Mouse (Mus musculus) urinary bladder, postnatal 4 days (tissue): ENCODE results near the gene Gm49395.

ENCODE experiments used
- DNase-seq, 2 experiments: peaks; one replicate each; pipeline ENCODE4 v3.0.0; 2021 to 2022; ENCODE audit warnings: low spot score in 2 of 2

Gene Gm49395

DNA sequence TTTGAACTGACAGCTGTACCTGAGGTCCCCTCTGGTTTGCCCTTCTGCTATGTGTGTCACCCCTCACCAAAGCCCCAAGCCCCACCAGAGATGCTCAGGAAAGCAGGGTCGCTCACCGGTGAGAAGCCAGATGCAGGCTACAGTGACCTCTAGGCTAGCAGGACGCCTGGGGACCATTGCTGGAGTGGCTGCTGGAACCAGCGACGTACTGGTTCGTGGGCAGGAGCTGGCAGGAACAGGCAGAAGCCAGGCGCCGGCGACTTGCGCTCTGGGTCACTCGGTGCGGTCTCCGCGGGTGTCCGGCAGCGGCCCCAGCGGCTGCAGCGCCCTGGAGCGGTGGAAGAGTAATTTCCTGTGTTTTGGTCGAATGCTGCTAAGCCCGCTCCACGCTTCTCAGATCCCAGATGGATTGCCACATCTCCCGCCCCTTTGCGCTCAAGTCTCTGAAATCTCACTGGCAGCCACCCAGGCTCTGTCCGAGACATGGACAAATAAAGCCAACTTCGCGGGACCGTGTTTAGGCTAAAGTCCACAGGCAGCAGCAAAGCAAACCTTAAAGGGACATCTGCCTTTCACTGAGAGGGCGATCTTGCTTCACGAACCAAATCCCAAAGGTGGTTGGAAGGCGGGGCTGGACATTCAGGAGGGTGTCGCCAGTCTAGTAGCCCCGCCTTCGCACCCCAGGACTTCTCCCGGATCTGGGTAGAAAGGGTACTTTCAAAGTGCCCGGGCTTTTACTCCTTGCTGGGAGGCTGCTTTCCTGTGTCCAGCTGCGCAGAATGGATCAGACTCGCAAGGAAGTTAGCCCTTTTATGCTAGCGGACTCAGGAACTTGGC, at the start of gene Gm49395, which contains the start of gene Itga1:
Gene Gm49395, minus strand, starts transcription at position 567 of the 837 bp plus-strand sequence.
Gene Itga1, minus strand, starts transcription at position 610 of the 837 bp plus-strand sequence.
- peak; percentile 74 to 78 for DNase-seq

DNA sequence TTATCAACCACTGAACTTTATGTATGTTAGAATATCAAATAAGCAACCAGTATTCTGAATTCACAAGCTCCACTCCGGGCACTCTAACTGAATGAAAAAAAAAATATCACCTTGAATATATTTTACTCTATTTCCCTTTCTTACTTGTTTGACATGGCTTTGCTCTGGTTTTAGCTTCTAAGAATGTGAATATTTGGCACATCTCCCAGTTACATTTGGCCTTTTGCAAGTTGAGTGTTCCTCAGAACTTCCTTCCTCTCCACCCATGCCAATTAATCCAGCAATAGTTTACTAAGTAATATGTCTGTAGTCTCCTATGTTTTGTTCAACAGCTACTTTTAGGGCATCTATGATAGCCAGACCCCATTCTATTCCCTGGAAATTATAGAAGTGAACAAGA, 48.9 kb upstream of the Gm49395 start:
- no peak for DNase-seq

DNA sequence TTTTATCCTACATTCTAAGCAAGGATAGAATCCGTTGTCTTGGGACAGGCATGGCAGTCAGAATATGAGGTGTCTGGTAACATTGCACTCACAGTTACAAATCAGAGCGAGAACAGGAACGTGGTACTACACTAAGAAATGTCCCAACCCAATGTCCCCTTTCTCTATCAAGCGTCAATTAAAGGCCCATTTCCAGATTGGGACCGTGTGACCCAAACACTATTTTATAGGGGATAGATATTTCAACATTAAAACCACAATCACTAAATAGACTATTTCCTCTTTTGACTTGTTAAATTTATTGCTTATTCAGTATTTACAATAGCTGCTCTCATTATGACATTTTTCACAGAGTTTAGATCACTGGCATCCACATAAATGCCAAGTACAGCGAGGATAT, 48.1 kb upstream of the Gm49395 start:
- DNase-seq, result no peak

DNA sequence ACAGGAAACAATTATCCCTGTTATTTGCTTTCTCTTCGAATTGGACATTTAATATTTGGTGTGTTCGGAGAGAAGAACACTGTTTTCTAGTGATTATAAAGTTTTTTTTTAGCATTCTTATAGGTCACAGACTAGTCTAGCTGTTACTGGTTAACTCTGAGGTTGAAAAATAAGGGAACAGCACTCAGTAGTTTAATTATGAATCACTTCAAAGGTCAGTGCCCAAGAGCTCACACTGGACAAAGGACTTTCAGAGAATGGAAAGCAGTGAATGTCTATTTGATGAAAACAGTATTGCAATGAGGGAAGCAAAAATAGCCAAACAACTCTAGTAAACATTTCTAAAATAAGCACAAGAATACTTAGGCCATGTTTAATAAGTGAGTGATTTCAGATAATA, 41.9 kb upstream of the Gm49395 start:
- no peak for DNase-seq

DNA sequence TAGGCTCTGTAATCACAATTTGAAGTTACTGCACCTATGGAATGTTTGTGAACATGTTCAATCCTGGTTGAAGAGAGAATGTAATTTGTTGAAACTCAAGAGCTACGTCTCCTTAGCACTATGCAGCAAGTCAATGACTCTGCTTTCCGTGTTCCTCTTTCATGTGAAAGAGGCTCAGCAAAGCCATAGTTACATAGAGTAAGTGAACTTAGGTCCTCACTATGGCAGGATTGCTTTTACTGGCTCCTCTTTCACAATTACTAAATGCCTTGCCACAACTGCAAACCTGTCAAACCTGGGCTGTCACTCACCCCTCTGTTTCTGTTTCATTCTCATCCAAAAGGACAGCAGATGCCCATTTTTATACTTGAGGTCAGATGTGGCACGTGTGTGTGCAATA, 40.3 kb upstream of the Gm49395 start:
- no peak for DNase-seq

DNA sequence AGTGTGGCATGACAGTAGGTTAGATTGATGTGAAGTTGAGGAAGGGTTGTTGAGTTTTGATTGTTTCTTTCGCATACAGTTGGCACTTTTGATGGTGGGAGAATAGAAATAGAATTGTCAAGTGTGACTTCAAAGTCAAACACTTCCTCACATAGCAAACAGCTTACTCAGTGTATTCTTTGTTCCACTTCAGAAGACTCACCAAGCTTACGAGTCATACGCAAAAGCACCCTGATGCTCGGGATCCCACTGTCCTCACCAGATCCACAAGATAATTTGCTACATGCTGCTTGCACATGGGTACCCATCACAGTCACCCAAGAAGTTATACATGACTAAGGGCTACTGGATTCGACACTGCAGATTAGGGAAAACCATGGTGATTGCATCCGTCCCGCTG, 36.8 kb upstream of the Gm49395 start:
- no peak for DNase-seq

DNA sequence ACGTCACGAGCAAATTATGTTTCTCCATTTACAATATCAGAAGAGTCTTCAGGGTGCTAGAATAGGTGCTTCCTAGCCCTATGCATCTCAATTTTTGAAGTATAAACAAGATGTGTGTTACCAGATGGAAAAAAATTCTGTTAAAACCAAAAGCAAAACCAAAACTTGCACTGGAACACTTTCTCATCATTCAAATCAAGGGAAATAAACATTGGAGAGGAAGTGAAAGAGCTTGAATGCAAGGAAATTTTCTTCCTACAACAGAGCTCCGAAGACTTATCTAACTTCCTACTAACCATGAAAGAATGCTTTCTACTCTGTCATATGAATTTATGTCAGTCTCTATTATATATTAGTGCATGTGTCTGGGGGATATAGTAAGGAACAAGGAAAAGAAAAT, 35.0 kb upstream of the Gm49395 start:
- DNase-seq, result no peak

DNA sequence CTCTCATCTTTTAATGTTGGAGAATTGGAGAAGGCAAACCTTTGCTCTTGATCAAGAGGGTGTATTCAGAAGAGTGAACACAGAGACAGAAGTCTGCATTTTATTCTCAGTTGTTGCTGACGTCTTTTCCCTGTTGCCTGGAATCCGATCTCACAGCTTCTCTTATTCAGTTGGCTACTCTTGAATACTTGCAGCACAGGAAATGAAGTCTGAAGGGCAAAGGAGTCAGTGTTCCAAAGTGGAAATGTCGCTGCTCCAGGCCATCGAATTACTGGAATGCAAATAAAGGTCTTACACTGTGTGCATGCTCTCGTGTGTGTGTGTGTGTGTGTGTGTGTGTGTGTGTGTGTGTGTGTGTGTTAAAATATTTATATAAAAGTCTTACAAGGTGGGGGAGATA, 30.7 kb upstream of the Gm49395 start:
- DNase-seq, result no peak

DNA sequence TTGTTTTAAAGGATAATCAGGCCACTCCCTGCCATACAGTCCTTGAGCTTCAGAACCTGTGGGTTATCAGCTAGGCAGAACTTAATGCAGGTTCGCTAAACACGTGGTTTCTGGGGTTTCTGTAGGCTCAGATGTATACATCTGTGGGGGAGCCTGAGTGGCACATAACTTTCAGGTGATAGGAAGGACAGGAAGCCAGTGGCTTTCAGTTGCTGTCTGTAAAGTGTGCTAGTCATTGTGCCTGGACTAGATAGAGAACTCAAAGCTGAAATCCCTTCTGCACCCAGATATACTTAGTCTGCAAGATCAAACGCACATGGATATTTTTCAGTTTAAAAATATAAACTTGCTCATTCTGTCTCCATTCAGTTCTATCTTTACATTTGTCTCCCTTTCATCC, 29.7 kb upstream of the Gm49395 start:
- DNase-seq, result no peak

DNA sequence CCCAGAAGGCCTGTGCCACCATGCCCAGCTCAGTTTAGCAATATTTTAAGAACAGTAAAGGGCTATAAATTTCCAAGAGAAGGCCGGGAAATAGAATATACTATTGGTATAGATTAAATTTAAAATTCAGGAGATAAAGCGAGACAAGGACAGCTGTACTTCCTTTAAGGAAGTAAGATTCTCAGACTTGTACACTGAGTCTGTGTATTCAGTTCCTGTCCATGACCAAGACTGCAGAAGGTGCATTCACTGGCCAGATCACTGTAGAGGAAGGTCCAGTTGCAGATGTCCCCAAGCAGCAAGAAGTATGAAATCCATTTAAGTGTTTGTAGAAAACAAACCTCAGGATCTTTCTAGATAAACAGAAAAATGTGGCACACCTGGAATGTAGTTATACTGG, 28.3 kb upstream of the Gm49395 start:
- DNase-seq, result no peak

DNA sequence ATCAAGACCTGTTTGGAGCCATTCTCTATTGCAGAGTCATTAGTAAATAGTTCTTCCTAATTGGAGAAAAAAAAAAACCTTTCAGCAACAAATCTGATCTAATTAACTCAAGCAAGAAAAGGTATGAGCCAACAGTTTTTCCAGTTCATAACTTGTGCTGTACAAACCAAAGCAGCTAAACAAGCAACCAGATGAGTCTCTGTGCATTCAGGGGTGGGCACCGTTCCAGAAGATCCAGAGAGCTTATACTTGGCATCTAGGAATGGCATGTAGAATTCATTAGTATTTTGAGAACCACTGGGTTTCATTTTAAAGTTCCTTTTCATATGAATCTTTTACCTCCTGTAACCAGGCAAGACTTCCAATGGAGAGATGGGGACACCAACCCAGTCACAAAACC, 26.1 kb upstream of the Gm49395 start:
- no peak for DNase-seq

DNA sequence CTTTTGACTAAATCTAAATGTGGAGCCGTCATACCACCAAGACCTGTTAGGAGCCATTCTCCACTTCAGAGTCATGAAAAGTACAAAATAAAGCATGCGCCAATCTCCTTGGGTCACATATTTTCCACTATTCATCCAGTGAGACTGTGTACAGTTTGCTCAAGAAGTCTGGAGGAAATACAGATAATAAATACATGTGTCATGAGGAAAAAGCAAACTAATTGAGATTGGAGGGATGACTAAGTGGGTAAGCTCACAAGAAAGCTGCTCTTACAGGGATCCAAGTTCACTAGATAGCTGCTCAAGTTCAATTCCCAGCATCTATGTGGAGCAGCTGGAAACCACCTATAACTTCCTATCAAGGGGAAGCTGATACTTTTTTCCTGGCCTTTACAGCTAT, 24.8 kb upstream of the Gm49395 start:
- no peak for DNase-seq

DNA sequence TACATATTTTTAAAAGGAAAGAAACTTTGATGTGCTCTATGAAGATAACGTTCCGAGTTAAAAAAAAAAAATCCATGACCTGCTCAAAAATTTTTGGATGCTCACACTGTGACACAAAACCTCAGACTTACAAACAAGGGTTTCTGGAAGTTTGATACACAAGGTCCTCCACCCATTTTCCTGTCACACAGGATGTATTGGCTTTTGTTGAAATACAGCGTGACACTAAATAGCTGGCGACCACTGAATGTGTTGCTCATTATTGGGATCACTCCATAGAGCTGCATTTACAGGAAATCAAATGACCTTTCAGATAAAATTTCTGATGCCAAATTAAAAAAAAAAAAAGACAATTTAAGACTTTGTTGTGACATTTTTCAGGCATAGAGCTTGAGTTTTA, 23.4 kb upstream of the Gm49395 start:
- no peak for DNase-seq

DNA sequence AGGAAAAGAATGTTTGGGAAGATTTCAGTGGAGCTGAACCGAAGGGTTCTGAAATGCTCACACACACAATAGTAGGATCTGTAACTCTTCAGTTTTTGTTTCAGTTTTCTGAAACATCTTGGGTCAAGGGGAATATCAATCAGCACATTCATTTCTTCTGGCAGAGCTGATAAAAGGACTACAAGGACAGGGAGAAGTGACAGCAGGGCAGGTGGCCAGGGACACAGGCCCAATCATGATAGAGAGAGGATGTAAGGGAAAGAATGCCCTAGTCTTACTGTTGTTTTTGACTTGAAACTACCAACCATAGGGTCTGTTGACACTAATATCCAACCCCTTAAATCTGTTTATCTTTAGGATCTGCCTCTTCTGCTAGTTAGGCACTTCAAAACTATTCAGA, 22.8 kb upstream of the Gm49395 start:
- DNase-seq, result no peak

DNA sequence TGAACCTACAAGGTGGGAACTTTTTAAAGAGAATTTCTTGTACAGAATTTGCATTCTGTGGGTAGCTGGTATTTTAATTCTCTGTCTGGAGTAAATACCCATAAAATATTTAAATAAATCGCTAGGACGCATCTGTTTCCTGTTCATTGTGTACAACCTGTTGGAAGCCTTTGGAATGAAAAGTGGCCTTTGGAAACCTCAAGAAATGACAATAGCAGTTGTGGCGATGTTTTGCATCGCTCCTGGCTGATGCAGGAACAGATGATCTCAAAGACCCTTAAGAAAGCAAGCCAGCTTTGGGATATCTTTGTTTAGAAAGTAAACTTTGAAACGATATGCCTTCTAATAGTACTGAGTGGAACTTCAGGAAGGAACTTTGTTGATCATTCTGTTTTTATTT, 17.0 kb upstream of the Gm49395 start:
- no peak for DNase-seq

DNA sequence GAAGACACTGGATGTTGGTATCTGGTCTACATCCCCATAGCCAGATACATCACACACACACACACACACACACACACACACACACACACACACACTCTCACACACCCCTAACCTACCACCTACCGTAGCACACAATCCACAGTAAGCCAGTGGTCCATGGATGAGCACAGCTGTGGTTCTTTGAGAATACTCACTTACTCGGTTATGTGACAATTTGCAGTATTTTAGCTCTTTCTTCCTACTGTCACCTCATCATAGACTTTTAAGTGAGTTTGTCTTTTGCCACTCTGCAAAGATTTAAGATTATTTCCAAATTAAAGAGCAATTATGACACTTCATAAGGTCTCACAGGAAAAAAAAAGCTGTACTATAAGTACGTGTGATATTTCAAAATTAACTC, 16.5 kb upstream of the Gm49395 start:
- DNase-seq, result no peak

DNA sequence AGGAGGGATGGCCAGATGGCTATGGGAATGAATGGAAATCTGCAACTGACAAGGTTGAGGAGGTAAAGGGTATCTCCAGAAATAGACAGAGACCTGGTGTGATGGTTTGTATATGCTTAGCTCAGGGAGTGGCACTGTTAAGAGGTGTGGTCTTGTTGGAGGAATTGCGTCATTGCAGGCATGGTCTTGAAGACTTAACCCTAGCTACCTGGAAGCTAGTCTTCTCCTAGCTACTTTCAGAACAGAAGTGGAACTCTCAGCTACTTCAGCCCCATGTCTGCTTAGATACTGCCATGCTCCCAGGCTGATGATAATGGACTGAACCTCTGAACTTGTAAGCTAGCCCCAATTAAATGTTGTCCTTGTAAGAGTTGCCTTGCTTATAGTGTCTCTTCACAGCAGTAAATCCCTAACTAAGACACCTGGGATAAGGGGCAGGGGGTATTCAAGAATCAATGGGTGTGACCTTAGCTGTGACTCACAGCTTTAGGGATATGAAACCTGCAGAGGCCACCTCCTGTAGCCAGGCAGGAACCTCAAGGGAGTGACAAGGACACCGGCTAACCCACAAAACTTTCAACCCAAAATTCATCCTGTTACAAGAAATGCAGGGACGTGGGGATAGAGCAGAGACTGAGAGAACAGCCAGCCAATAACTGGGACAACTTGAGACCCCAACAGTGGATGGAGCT, 15.4 kb upstream of the Gm49395 start:
- no peak for DNase-seq

DNA sequence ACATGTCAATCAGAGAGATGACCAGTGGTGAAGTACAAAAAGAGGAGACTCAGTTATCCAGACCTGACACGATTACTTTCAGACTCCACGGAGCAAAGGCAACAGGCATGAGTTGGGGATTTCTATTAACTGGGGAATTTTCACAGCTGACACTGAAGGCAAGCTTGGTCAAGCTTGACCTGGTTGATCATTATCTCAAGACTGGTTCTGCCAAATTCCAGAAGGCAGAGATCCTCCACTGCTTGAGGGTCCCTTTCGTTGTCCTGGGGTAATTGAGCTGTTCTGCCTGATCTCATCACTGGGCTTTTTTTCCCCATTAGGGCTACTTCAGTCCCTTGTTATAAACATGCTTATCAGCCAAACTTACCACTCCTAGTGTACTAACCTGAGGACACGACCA, 7.9 kb upstream of the Gm49395 start:
- DNase-seq, result no peak

DNA sequence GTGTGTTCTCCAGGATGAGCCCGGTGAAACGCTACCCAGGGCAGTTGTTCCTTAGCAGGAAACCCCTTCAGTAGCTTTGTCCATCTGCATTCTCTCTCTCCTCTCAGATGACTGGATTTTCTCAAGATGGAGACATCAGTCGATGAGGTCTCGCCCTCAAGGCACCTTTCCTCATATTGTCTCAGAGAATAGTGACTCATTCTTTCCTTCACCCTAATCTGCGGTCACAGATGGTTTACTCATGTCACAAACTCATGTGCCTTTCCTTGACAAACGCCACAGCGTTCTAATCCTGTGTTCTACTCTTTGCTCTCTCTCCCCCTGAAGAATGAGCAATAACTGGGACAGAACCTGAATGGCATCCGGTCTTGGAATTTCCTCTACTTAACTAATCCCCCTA, 5.7 kb upstream of the Gm49395 start:
- no peak for DNase-seq

DNA sequence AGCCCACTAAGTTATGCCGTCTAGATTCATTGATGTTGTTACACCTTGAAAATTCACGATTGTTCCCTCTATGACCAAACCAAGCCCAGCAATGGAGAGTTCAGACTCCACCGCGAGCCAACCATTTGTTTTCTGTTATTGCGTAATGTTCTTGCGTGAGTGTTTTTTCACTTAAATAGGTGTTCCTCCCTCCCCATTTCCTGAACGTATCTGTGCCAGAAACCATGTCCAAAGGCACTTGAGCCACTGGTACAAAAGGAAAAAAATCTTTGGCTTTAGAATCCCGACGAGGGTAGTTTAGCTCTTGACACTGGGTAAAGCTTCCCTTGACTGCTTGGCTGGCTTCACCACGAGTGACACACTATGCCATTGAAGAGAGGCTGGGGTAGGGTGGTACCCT, 4.5 kb upstream of the Gm49395 start:
- no peak for DNase-seq

DNA sequence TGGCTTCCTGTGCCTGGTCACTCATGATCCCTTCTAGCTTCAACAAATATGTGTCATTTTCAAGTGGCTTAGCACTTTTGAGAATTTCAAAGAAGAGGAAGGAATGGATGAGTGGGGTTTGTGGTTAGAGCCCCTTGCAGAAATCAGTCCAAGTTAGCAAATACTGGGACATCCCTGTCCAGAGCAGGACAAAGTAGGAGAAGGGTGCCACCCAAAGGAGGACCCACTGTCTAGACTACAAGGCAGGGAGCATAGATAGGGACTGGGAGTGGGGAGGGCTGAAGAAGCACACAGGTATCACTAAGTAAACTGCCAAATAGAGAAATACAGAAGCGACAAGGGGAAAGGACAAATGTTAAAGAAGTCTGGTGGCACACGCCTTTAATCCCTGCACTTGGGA, 1.0 kb upstream of the Gm49395 start:
- no peak for DNase-seq

DNA sequence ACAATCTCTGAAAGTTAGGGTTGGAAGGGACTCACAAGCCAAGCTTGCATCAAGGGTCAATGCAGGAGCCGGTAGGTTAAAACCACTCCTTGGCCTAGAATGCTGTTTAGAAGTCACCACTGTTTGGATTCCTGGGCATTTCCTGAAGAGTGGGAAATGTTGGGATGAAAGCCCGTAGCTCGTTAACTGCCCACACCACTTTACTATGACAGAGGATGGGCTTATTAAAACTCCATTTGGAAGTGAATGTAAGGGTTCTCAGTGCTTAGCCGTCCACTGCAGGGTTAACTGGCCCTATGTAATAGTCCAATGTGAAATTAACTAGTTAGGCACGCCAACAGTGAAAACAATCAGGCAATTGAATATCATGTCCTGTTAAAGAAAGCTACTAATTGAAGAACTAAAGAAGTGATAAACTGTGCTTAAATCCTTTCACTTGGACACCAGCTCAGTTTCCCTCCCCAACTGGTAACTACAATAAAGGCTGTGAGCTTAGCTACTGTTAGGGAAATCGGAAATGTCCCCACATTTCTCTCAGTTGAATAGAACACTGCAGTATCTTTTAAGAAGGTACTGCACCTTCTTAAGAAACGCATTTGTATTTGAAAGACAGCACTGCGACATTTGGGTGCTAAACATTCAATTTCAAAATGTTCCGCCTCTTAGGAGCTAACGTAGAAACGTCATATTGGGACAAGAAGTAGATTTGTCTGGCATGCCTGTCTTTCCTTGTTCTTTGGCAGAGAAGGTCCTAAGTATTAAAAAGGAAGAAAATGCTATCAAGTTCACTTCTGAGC, 1.1 kb downstream of the Gm49395 start:
- DNase-seq, result no peak

DNA sequence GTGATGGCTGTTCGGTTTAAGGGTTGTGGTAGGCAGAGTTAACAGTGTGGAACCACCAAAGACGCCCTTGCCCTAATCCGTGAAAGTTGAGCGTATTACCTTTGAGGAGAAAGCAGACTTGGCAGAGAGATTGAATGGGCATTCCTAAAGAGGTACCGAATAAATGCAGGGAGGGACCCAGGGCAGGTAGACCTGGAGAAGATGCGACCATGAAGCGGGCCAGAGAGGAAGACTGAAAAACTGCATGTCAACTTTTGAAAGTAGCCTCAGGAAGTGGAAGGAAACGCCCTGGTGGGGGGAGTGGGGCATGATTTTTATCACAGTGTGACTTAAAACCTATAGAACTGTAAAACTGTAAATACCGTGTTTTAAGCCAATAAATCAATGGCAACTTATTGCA, 2.3 kb downstream of the Gm49395 start:
- DNase-seq, result no peak
